Mouse (Mus musculus) lung, postnatal 0 days (tissue): Measurements from ENCODE around the gene Etv3.

ENCODE experiments used
- CTCF ChIP-seq: IDR thresholded peaks from 2 replicates; pipeline ENCODE4 v1.5.1; 2016; ENCODE audit warnings: antibody characterized with exemption, mild to moderate bottlenecking
- EP300 ChIP-seq: IDR thresholded peaks from 2 replicates; pipeline ENCODE4 v1.6.1; 2016; ENCODE audit warnings: antibody characterized with exemption, mild to moderate bottlenecking, control low read depth

DNA sequence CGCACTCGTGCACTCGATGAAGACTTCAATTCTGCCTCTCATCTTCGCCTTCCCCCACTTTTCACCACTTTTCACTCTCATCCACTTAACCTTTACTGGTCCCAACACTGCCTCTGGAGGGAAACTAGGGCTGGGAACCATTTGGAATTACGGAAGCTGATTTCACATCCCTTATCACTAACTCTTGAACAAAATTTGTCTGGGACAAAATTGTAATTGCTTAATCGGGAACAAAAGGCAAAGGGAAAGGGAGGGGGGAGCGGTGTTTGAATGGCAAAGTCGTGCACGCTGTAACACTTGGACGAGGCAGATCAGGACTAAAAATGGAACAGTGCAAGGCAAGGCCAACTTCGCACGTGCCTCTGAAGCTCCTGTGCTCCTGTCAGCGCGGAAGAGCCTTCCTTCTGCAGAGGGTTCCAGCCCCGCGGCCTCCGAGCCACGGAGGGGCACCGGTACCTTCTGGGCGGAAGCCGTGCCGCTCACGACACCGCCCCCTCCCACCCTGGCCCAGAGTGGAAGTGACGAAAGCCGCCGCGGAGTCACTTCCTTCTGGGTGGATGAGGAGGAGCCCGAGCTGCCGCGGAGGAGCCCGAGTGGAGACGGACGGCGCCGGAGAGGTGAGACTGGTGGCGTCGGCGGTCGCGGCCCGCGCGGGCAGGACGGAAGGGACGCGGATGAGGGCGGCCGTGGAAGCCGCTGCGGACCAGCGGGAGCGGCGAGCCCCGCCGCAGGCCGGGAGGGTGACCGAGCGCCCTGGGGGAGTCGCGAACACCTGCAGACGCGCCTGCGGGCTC is at the start of gene Etv3:
- peak; percentile 24; the same call in 1 of the 2 replicates for TF ChIP-seq CTCF
- TF ChIP-seq EP300: no peak
